Mouse (Mus musculus): ENCODE results near the gene Cela3b. TPM values are rescaled to one million over a fixed set of nuclear protein-coding genes. Genes with fewer than 3 reads are reported as not detected.
"Not testable (repeated sequence)": the region's sequence is repeated elsewhere in the genome, so short reads cannot be mapped to it uniquely, and the experiment has no call there.

Gene Cela3b
- polyA plus RNA-seq, 1 experiment from 2014 or later: not detected

DNA sequence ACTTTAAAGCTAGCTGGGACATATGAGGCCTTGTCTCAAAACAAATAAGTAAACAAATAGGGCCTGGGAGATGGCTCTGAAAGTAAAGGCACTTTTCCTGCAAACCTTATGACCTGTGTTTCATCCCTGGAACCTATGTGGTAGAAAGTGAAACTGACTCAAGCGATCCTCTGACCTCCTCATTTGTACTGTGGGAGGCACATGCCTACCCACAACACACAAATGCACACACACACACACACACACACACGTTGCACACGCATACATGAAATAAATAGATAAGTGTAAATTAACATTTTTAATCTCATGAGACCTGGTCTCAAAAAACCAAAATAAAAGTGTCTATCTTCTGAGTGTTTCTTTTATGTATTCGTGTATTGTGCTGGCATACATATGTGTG is 15.5 kb upstream of the Cela3b start:
- Histone ChIP-seq H3K27ac (no peak overlapping the region), H3K36me3 (no peaks in the 10 kb centered on the region), H3K9ac (no peak overlapping the region), H3K27me3 (replicated peaks) (no peaks in the 10 kb centered on the region), H3K4me1 (peaks cover 50% of the 10 kb centered on the region), H3K9me3 (replicated peaks) (no peaks in the 10 kb centered on the region), H3K4me2 (no peak overlapping the region), H3K4me3 (no peak overlapping the region)
- no peak for ATAC-seq
- WGBS (ENCODE audit: insufficient replicate concordance): 84% methylated on average over 4 of the region's 4 CpGs

- no peak for ATAC-seq
- WGBS (ENCODE audit: insufficient replicate concordance): 30% methylated on average over 5 of the region's 5 CpGs
- no peaks in the 10 kb centered on the region for H3K27me3 ChIP-seq (replicated peaks)
- no peak overlapping the region for H3K27ac ChIP-seq
- H3K4me1 ChIP-seq: peaks cover 41% of the 10 kb centered on the region
- H3K4me3 ChIP-seq: no peak overlapping the region
- no peak overlapping the region for H3K9ac ChIP-seq
- H3K9me3 ChIP-seq (replicated peaks): no peaks in the 10 kb centered on the region
- peak overlapping the region; percentile 27; the same call in 1 of the 2 replicates for H3K4me2 ChIP-seq
- no peaks in the 10 kb centered on the region for H3K36me3 ChIP-seq
Measured at GRCm38 (mm10) chr4:137443625-137444024, 13.3 kb upstream of the Cela3b start.

- ATAC-seq: no peak
- Histone ChIP-seq H3K4me3 (no peak overlapping the region), H3K27ac (no peak overlapping the region), H3K4me2 (no peak overlapping the region), H3K36me3 (no peaks in the 10 kb centered on the region), H3K9me3 (replicated peaks) (no peaks in the 10 kb centered on the region), H3K27me3 (replicated peaks) (no peaks in the 10 kb centered on the region), H3K4me1 (peaks cover 33% of the 10 kb centered on the region), H3K9ac (no peak overlapping the region)
- 74% methylated on average over 4 of the region's 4 CpGs for WGBS (ENCODE audit: insufficient replicate concordance)
Measured at GRCm38 (mm10) chr4:137441332-137441731, 11.0 kb upstream of the Cela3b start.

DNA sequence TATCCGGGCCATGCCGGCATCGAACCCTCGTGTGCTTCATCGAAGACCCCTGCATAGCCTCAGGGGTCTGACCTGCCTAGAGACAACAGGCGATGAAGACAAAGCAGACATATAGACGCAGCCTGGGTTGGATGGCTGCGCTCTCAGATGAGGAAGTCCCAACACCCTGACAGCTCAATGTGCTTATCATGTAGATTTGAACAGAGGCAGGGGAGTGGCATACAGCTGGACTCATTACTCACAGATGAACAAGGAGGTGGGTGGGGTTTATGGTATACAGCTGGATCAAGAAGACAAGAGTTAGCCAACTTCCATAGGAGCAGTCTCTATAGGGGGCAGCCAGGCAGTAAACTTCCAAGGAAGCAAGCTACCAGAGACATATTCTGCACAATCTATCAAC is 8.5 kb upstream of the Cela3b start:
- H3K4me1 ChIP-seq: peaks cover 28% of the 10 kb centered on the region
- no peaks in the 10 kb centered on the region for H3K9me3 ChIP-seq (replicated peaks)
- H3K27ac ChIP-seq: peak overlapping the region; percentile 71
- peak overlapping the region; percentile 47 for H3K4me2 ChIP-seq
- H3K4me3 ChIP-seq: no peak overlapping the region
- H3K36me3 ChIP-seq: no peaks in the 10 kb centered on the region
- peak overlapping the region; percentile 35; the same call in 1 of the 2 replicates for H3K9ac ChIP-seq
- peak; percentile 98 for ATAC-seq
- 41% methylated on average over 8 of the region's 8 CpGs for WGBS (ENCODE audit: insufficient replicate concordance)
- H3K27me3 ChIP-seq (replicated peaks): no peaks in the 10 kb centered on the region

DNA sequence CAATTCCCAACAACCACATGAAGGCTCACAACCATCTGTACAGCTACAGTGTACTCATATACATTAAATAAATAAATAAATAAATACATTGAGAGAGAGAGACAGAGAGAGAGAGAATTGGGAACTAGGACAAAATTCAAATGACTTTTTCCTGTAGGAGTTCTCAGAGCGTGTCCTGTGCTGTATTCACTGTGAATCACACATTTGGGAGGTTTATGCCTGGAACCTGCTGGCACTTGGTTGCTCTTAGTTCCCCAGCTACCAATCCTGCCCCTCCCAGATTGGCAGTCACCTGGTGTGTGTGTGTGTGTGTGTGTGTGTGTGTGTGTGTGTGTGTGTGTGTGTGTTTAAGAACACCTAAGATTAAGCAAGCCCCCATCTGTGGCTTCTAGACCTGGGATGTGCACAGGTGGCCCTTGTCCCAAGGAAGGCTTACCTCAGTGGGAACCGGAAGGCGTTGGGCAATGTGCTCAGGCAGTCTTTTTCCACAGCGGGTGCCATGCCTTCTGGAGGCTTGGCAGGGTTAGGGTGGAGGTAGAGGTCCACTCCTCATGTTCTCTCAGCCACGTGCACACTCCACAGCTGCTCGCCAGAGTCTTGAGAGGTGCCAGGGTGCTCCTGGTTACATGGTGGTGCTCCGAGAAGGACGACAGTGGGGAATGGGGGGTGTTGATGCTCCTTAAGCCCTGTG is 6.8 kb upstream of the Cela3b start:
- Histone ChIP-seq H3K4me3 (no peak overlapping the region), H3K4me2 (no peak overlapping the region), H3K36me3 (no peaks in the 10 kb centered on the region), H3K9ac (no peak overlapping the region), H3K4me1 (peaks cover 26% of the 10 kb centered on the region), H3K27me3 (replicated peaks) (no peaks in the 10 kb centered on the region), H3K27ac (no peak overlapping the region), H3K9me3 (replicated peaks) (no peaks in the 10 kb centered on the region)
- WGBS (ENCODE audit: insufficient replicate concordance): 82% methylated on average over 8 of the region's 8 CpGs
- ATAC-seq: no peak

DNA sequence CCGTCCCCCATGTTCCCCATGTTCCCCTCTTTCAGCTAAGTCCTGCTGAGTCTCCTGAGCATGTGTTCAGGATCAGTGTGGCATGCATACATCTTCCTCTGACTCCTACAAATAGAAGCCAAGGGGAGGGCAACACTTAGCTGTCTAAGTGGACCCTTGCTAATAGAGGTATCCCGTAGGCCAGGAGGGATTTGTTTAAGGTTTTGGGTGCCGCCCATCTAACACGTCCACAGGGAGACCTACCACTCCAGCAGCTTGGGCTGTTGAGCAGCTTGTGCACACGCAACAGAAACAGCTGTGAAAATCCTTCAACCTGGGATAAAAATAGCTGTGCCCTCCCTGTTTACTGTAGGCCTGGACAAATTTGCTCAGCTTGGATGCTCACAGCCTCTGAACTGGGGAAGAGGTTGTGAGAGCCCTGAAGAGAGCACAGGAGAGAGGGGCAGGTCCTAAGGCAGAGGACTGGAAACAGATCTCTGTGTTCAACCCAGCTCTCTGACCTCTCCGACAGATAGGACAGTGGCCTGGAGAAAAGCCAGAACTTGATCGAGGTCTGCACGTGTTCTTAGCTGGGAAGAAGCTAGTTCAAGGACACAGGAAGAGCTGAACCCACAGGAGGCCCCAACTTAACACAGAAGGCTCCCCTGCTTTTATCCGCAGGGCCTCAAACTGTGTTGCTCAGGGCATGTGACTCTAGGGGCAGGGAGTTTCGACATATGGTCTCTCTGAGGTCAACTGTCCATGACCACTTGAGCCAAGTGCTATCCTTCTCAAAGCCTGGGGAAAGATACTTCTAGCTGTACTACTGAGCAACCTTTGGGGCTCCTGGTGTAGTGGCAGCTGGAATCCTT is 2.6 kb upstream of the Cela3b start:
- H3K4me3 ChIP-seq; H3K27ac ChIP-seq; H3K9me3 ChIP-seq (replicated peaks); H3K9ac ChIP-seq; H3K27me3 ChIP-seq (replicated peaks); H3K4me2 ChIP-seq; H3K36me3 ChIP-seq: not testable (repeated sequence)
- peak; percentile 39; the same call in 1 of the 2 replicates for ATAC-seq
- peaks cover 14% of the 10 kb centered on the region for H3K4me1 ChIP-seq
- 61% methylated on average over 10 of the region's 10 CpGs for WGBS (ENCODE audit: insufficient replicate concordance)

DNA sequence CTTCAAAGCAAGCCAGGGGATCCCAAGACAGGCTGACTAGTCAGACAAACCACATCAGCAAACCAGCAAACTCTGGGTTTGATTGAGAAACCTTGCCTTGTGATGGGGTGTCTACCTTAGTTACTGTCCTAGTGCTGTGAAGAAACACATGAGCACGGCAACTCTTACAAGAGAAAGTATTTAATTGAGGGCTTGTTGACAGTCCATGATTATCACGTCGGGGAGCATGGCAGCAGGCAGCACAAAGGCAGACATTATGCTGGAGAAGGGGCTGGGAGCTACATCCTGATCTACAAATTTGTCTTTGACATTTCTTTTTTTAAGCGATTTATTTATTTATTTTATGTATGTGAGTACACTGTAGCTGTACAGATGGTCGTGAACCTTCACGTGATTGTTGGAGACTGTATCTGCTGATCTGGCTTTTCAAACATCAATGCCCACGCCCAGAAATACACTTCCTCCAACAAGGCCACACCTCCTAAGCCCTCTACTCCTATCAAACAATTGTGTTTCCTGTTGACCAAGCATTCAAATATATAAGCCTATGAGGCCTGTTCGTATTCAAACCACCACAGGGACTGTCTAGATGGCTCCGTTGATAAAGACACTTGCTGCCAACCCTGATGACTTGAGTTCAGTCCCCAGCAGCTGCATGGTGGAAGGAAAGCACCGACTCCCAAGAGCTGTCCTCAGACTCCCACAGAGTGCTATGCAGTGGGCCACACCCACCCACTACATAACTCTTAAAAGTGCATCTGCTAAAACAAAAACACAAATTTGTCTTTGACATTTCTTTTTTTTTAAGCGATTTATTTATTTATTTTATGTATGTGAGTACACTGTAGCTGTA is 12.4 kb downstream of the Cela3b start:
- Histone ChIP-seq H3K27ac (no peak overlapping the region), H3K4me3 (no peak overlapping the region), H3K36me3 (no peaks in the 10 kb centered on the region), H3K9ac (no peak overlapping the region), H3K4me1 (peaks cover 8% of the 10 kb centered on the region; the same call in 1 of the 2 replicates), H3K4me2 (no peak overlapping the region), H3K9me3 (replicated peaks) (no peaks in the 10 kb centered on the region), H3K27me3 (replicated peaks) (peaks cover under 1% of the 10 kb centered on the region; the same call in 1 of the 2 replicates)
- no peak for ATAC-seq
- 36% methylated on average over 11 of the region's 11 CpGs for WGBS (ENCODE audit: insufficient replicate concordance)

- H3K36me3 ChIP-seq: no peaks in the 10 kb centered on the region
- H3K4me2 ChIP-seq: no peak overlapping the region
- H3K9me3 ChIP-seq (replicated peaks): no peaks in the 10 kb centered on the region
- H3K27me3 ChIP-seq (replicated peaks): no peaks in the 10 kb centered on the region; the same call in 1 of the 2 replicates
- peaks cover 8% of the 10 kb centered on the region; the same call in 1 of the 2 replicates for H3K4me1 ChIP-seq
- ATAC-seq: no peak
- H3K4me3 ChIP-seq: no peak overlapping the region
- H3K27ac ChIP-seq: no peak overlapping the region
- no peak overlapping the region for H3K9ac ChIP-seq
- 60% methylated on average over 1 of the region's 1 CpGs for WGBS (ENCODE audit: insufficient replicate concordance)
Measured at GRCm38 (mm10) chr4:137414936-137415335, 15.4 kb downstream of the Cela3b start.

DNA sequence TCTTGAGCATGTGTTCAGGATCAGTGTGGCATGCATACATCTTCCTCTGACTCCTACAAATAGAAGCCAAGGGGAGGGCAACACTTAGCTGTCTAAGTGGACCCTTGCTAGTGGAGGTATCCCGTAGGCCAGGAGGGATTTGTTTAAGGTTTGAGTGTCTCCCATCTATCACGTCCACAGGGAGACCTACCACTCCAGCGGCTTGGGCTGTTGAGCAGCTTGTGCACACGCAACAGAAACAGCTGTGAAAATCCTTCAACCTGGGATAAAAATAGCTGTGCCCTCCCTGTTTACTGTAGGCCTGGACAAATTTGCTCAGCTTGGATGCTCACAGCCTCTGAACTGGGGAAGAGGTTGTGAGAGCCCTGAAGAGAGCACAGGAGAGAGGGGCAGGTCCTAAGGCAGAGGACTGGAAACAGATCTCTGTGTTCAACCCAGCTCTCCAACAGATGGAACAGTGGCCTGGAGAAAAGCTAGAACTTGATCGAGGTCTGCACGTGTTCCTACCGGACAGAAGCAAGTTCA is 18.1 kb downstream of the Cela3b start:
- not testable (repeated sequence) for H3K9me3 ChIP-seq (replicated peaks); H3K4me1 ChIP-seq; H3K9ac ChIP-seq; H3K36me3 ChIP-seq; ATAC-seq; H3K27ac ChIP-seq; H3K4me2 ChIP-seq; H3K27me3 ChIP-seq (replicated peaks); H3K4me3 ChIP-seq
- 61% methylated on average over 7 of the region's 7 CpGs for WGBS (ENCODE audit: insufficient replicate concordance)

GRCm38 (mm10) chr4:137409691-137410090 is 20.6 kb downstream of the Cela3b start, which contains the start of gene Cela3a:
Gene Cela3a, minus strand, starts transcription at chr4:137409791.
- Histone ChIP-seq H3K4me3 (no peak within 1 kb of the TSS), H3K36me3 (no peaks in the 10 kb centered on the region), H3K9ac (no peak within 1 kb of the TSS), H3K27ac (no peak within 1 kb of the TSS), H3K9me3 (replicated peaks) (no peaks in the 10 kb centered on the region), H3K4me2 (no peak within 1 kb of the TSS), H3K27me3 (replicated peaks) (peaks cover 7% of the 10 kb centered on the region; the same call in 1 of the 2 replicates), H3K4me1 (no peaks in the 10 kb centered on the region)
- WGBS (ENCODE audit: insufficient replicate concordance): 72% methylated on average over 5 of the region's 5 CpGs
- no peak for ATAC-seq

GRCm38 (mm10) chr4:137405571-137405970 is 24.8 kb downstream of the Cela3b start:
- H3K4me3 ChIP-seq: no peak overlapping the region
- ATAC-seq: no peak
- no peak overlapping the region for H3K27ac ChIP-seq
- WGBS (ENCODE audit: insufficient replicate concordance): 66% methylated on average over 3 of the region's 3 CpGs
- no peak overlapping the region for H3K9ac ChIP-seq
- H3K4me2 ChIP-seq: no peak overlapping the region
- H3K27me3 ChIP-seq (replicated peaks): peaks cover 16% of the 10 kb centered on the region
- no peaks in the 10 kb centered on the region for H3K4me1 ChIP-seq
- no peaks in the 10 kb centered on the region for H3K36me3 ChIP-seq
- no peaks in the 10 kb centered on the region for H3K9me3 ChIP-seq (replicated peaks)
